Mouse (Mus musculus) megakaryocyte, embryonic 14.5 days (primary cell): ENCODE data around the gene Fmo4.

Experiments used
- FLI1 ChIP-seq: IDR thresholded peaks from 2 replicates; pipeline ENCODE4 v1.6.1; 2012; ENCODE audit warnings: low read length, inconsistent platforms, mixed read lengths
- GATA1 ChIP-seq: IDR thresholded peaks from 3 replicates; pipeline ENCODE4 v1.6.1; 2012; ENCODE audit warnings: mixed read lengths, low read length, inconsistent platforms, borderline replicate concordance

GRCm38 (mm10) chr1:162847554-162847953 lies 33.8 kb upstream of the Fmo4 start:
- TF ChIP-seq GATA1 (no peak), FLI1 (no peak)
